ENCODE assay signal across 9 mouse cellular contexts in genomic region chr4:138323753-138324152, GRCm38 (mm10). TPM values are rescaled to one million over a fixed set of nuclear protein-coding genes. Genes with fewer than 3 reads are reported as not detected.
DNase-seq lines count a peak whose midpoint lies in the region; ATAC-seq and TF ChIP-seq lines count a peak whose summit lies in the region.
"Had no signal": no experiment of that assay in that cellular context is flagged by ENCODE, and none has a peak within 500 bp of the region (broad histone marks: within the 10 kb centered on the region; RNA-seq: fewer than 3 reads in every experiment).

No protein-coding gene starts in this region.

- peaks cover 22% of the 10 kb centered on the region for H3K9me3 ChIP-seq in E14TG2a.4 (ENCODE audit: low read length)
- no peaks in the 10 kb centered on the region for H3K9me3 ChIP-seq in forebrain, embryonic 15.5 days
- H3K9me3 ChIP-seq in midbrain, embryonic 11.5 days (ENCODE audit: control insufficient read depth, low read length): no peaks in the 10 kb centered on the region

- 0 out of 2 replicates have a peak, but pooled peaks have one; percentile 3 for TF ChIP-seq POLR2A in heart, adult 2 months (IDR thresholded peaks at IDR 0.05; ENCODE audit: insufficient read depth, low read depth, low read length)

- H3K36me3 ChIP-seq in heart, adult 2 months (ENCODE audit: control insufficient read depth, insufficient read depth, low read length): peaks cover 4% of the 10 kb centered on the region; the same call in 1 of the 2 replicates
- no peaks in the 10 kb centered on the region for H3K36me3 ChIP-seq in E14TG2a.4 (ENCODE audit: insufficient read depth, low read length)
- H3K36me3 ChIP-seq in forebrain, embryonic 15.5 days: peaks cover 4% of the 10 kb centered on the region
- no peaks in the 10 kb centered on the region for H3K36me3 ChIP-seq in midbrain, embryonic 11.5 days (ENCODE audit: control insufficient read depth, insufficient read depth, low read length)

- H3K27ac ChIP-seq in heart, adult 2 months: peak overlapping the region; percentile 99
- peak overlapping the region; percentile 47; the same call in 1 of the 2 replicates for H3K27ac ChIP-seq in forebrain, embryonic 15.5 days (replicated peaks)
- H3K27ac ChIP-seq in midbrain, embryonic 11.5 days (ENCODE audit: low read depth, low read length): no peak overlapping the region

- peaks cover 4% of the 10 kb centered on the region; the same call in 1 of the 2 replicates for H3K79me2 ChIP-seq in heart, adult 2 months (replicated peaks; ENCODE audit: control insufficient read depth, insufficient read depth, low read length)

- H3K27me3 ChIP-seq in heart, adult 2 months (ENCODE audit: control insufficient read depth, insufficient read depth, low read length): no peaks in the 10 kb centered on the region
- no peaks in the 10 kb centered on the region for H3K27me3 ChIP-seq in E14TG2a.4 (ENCODE audit: insufficient read depth, low read length)
- no peaks in the 10 kb centered on the region for H3K27me3 ChIP-seq in forebrain, embryonic 15.5 days
- no peaks in the 10 kb centered on the region for H3K27me3 ChIP-seq in midbrain, embryonic 11.5 days (ENCODE audit: control insufficient read depth, insufficient read depth, low read length)

- H3K4me1 ChIP-seq in heart, adult 2 months (ENCODE audit: control insufficient read depth, insufficient read depth, low read length): peaks cover 15% of the 10 kb centered on the region
- peaks cover 48% of the 10 kb centered on the region for H3K4me1 ChIP-seq in E14TG2a.4 (replicated peaks; ENCODE audit: low read depth, low read length)
- peaks cover 32% of the 10 kb centered on the region for H3K4me1 ChIP-seq in forebrain, embryonic 15.5 days
- peaks cover 18% of the 10 kb centered on the region for H3K4me1 ChIP-seq in midbrain, embryonic 11.5 days (ENCODE audit: control insufficient read depth, insufficient read depth, low read length)

- TF ChIP-seq CTCF in heart, adult 2 months (IDR thresholded peaks at IDR 0.05): no peak
- no peak for TF ChIP-seq CTCF in E14TG2a.4 (conservative IDR thresholded peaks at IDR 0.05; ENCODE audit: low read length)

- peak overlapping the region; percentile 38; the same call in 1 of the 2 replicates for H3K9ac ChIP-seq in heart, adult 2 months (ENCODE audit: low read depth, low read length)
- H3K9ac ChIP-seq in forebrain, embryonic 15.5 days (replicated peaks): no peak overlapping the region
- no peak overlapping the region for H3K9ac ChIP-seq in midbrain, embryonic 11.5 days (ENCODE audit: low read length)

- H3K4me3 ChIP-seq in heart, adult 2 months: peak overlapping the region; percentile 17; the same call in 1 of the 2 replicates
- 0 out of 2 replicates have a peak overlapping the region, but pooled peaks have one; percentile 1 for H3K4me3 ChIP-seq in E14TG2a.4 (replicated peaks; ENCODE audit: low read length)
- H3K4me3 ChIP-seq in forebrain, embryonic 15.5 days: no peak overlapping the region
- H3K4me3 ChIP-seq in midbrain, embryonic 11.5 days (ENCODE audit: low read depth, low read length): no peak overlapping the region

- ATAC-seq in forebrain, embryonic 15.5 days (replicated peaks): no peak
- ATAC-seq in midbrain, embryonic 11.5 days (ENCODE audit: low FRiP score): no peak

- WGBS in heart, adult 2 months: 9% methylated on average over 4 of the region's 4 CpGs
- 79% methylated on average over 4 of the region's 4 CpGs for WGBS in forebrain, embryonic 15.5 days
- WGBS in midbrain, embryonic 11.5 days: 84% methylated on average over 4 of the region's 4 CpGs

- no peak for DNase-seq in heart, adult 2 months
- no peak for DNase-seq in heart, postnatal 4 days
- peak; percentile 73 for DNase-seq in midbrain, embryonic 11.5 days (ENCODE audit: low spot score, missing footprints)
- DNase-seq in layer of hippocampus, adult 11-12 months (ENCODE audit: low spot score): no peak
- no peak for DNase-seq in thymus, postnatal 4 days
- DNase-seq in frontal cortex, postnatal 36 days (ENCODE audit: low spot score in 2 of 2): no peak

- no peak overlapping the region for H3K4me2 ChIP-seq in forebrain, embryonic 15.5 days (replicated peaks)
- H3K4me2 ChIP-seq in midbrain, embryonic 11.5 days: no peak overlapping the region

- no peak for TF ChIP-seq EP300 in heart, adult 2 months (IDR thresholded peaks at IDR 0.05; ENCODE audit: insufficient read depth, low read depth, low read length)

- intact Hi-C loops in heart, adult 2 months (cut with DNase I): no loop called here

RNA-seq across cellular contexts. Expression of gene Pink1, which starts 2.4 kb away (rescaled TPM):
- total RNA-seq in heart, adult 2 months (2021): 100 to 1,000 TPM; 719 to 844 TPM
- polyA plus RNA-seq in heart, adult 2 months (2012; rRNA removed): 423 and 554 TPM in 2 replicates
- total RNA-seq in heart, postnatal 4 days (2021): 100 to 1,000 TPM; 163 to 177 TPM
- 89.6 and 98.5 TPM in 2 replicates for polyA plus RNA-seq in forebrain, embryonic 15.5 days (2015; fragmentation: Nextera tagmentation; extraction: Ambion mirVana)
- polyA plus RNA-seq in midbrain, embryonic 11.5 days (2014; fragmentation: Nextera tagmentation; extraction: Ambion mirVana): 21.6 and 22.4 TPM in 2 replicates

RNA-seq across cellular contexts. Expression of gene Ddost, which starts 19.2 kb away (rescaled TPM):
- 10 to 100 TPM; 63.2 to 68.9 TPM for total RNA-seq in heart, adult 2 months (2021)
- 84.4 and 96.9 TPM in 2 replicates for polyA plus RNA-seq in heart, adult 2 months (2012; rRNA removed)
- total RNA-seq in heart, postnatal 4 days (2021): 100 to 1,000 TPM; 104 to 105 TPM
- 178 and 183 TPM in 2 replicates for polyA plus RNA-seq in forebrain, embryonic 15.5 days (2015; fragmentation: Nextera tagmentation; extraction: Ambion mirVana)
- 209 and 219 TPM in 2 replicates for polyA plus RNA-seq in midbrain, embryonic 11.5 days (2014; fragmentation: Nextera tagmentation; extraction: Ambion mirVana)

RNA-seq across cellular contexts. Expression of gene Cda, which starts 44.0 kb away (rescaled TPM):
- total RNA-seq in heart, adult 2 months (2021): 1 to 10 TPM; 1.4 TPM
- polyA plus RNA-seq in heart, adult 2 months (2012; rRNA removed): 1.9 and 3.3 TPM in 2 replicates
- 1 to 10 TPM; 5.9 to 6.9 TPM for total RNA-seq in heart, postnatal 4 days (2021)
- polyA plus RNA-seq in forebrain, embryonic 15.5 days (2015; fragmentation: Nextera tagmentation; extraction: Ambion mirVana): 1.4 and 2.2 TPM in 2 replicates
- polyA plus RNA-seq in midbrain, embryonic 11.5 days (2014; fragmentation: Nextera tagmentation; extraction: Ambion mirVana): 1.7 and 2.0 TPM in 2 replicates
- total RNA-seq: megakaryocyte, adult 5-6 weeks had no signal

Comparison
In these comparisons a context has a peak if more than half of its experiments do, and no peak if none do; other contexts are left out.
1. H3K4me3 ChIP-seq: peak in heart, adult 2 months (single experiment) and E14TG2a.4 (single experiment); none in forebrain, embryonic 15.5 days (single experiment) and midbrain, embryonic 11.5 days (single experiment).